Mouse (Mus musculus) liver, postnatal 0 days (tissue): ENCODE measurements around the gene Dlg1.

Experiments used
- CTCF ChIP-seq: sonication (generic); IDR thresholded peaks from 2 replicates; pipeline ENCODE4 v1.5.1; 2016; ENCODE audit warnings: antibody characterized with exemption, low read depth
- EP300 ChIP-seq: IDR thresholded peaks from 2 replicates; pipeline ENCODE4 v1.6.1; 2016; ENCODE audit warnings: antibody characterized with exemption, low read depth, mild to moderate bottlenecking

DNA sequence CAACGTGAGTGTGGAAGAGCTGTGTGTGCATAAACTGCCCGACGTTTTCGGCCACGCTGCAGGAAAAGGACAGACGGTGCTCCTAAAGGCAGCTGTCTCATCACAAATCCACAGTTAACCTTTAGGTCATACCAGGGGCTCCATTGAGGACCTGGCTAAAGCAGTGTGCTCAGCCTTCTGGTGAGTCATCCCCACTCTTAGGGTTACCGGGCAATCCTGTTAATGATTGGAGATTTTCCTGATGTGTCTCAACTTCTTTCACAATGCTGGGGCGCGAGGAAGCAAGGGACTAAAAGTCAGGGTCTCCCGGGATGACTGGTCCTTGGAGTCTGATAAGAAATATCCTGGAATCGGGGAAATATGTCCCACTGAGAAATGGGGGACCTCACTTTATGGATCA is 254.5 kb downstream of the Dlg1 start:
- no peak for TF ChIP-seq EP300
- no peak for TF ChIP-seq CTCF
